Mouse (Mus musculus): ENCODE results near the gene Cntrl. TPM values are rescaled to one million over a fixed set of nuclear protein-coding genes. Genes with fewer than 3 reads are reported as not detected.

Gene Cntrl
- total RNA-seq, 1 experiment: 22.3 TPM

- Histone ChIP-seq H3K27ac (ENCODE audit: insufficient read depth, low read depth, low read length, poor library complexity, severe bottlenecking) (no peak overlapping the region), H3K9ac (ENCODE audit: insufficient read depth, low read depth, low read length, poor library complexity, severe bottlenecking) (no peak overlapping the region), H3K9me3 (ENCODE audit: control insufficient read depth, insufficient read depth, low read depth, low read length) (no peaks in the 10 kb centered on the region), H3K4me1 (ENCODE audit: control insufficient read depth in 2 of 2, insufficient read depth in 2 of 2, low read length in 2 of 2, poor library complexity in 1 of 2) (no peaks in the 10 kb centered on the region; a peak in 1 of 4 replicates), H3K36me3 (ENCODE audit: control insufficient read depth, insufficient read depth, low read length, poor library complexity, severe bottlenecking) (peaks cover 26% of the 10 kb centered on the region), H3K4me3 (ENCODE audit: insufficient read depth in 1 of 2, low read depth in 1 of 2, low read length in 2 of 2, poor library complexity in 1 of 2, severe bottlenecking in 1 of 2) (no peak overlapping the region)
- in situ Hi-C loops (cut with MboI; ENCODE audit: low sequenced_read_pairs in 2 of 2, unreplicated experiment in 2 of 2): no loop called here
- DNase-seq (ENCODE audit: low read depth, low spot score): no peak
- TF ChIP-seq HCFC1 (IDR thresholded peaks at IDR 0.05; ENCODE audit: borderline replicate concordance, insufficient read depth, low read length): no peak
Measured at GRCm38 (mm10) chr2:35157836-35158235, 48.5 kb downstream of the Cntrl start.

GRCm38 (mm10) chr2:35158358-35158757 lies 49.1 kb downstream of the Cntrl start:
- Histone ChIP-seq H3K9me3 (ENCODE audit: control insufficient read depth, insufficient read depth, low read depth, low read length) (no peaks in the 10 kb centered on the region), H3K9ac (ENCODE audit: insufficient read depth, low read depth, low read length, poor library complexity, severe bottlenecking) (no peak overlapping the region), H3K4me1 (ENCODE audit: control insufficient read depth in 2 of 2, insufficient read depth in 2 of 2, low read length in 2 of 2, poor library complexity in 1 of 2) (no peaks in the 10 kb centered on the region; a peak in 1 of 4 replicates), H3K27ac (ENCODE audit: insufficient read depth, low read depth, low read length, poor library complexity, severe bottlenecking) (no peak overlapping the region), H3K36me3 (ENCODE audit: control insufficient read depth, insufficient read depth, low read length, poor library complexity, severe bottlenecking) (peaks cover 26% of the 10 kb centered on the region), H3K4me3 (ENCODE audit: insufficient read depth in 1 of 2, low read depth in 1 of 2, low read length in 2 of 2, poor library complexity in 1 of 2, severe bottlenecking in 1 of 2) (no peak overlapping the region)
- TF ChIP-seq ZNF384 (IDR thresholded peaks at IDR 0.05; ENCODE audit: low read depth, low read length) (no peak), ZC3H11A (IDR thresholded peaks at IDR 0.05; ENCODE audit: borderline replicate concordance, low read depth, low read length) (no peak), MAFK (IDR thresholded peaks at IDR 0.05; ENCODE audit: insufficient read depth, low read depth, low read length) (no peak), CHD2 (IDR thresholded peaks at IDR 0.05; ENCODE audit: low read depth, low read length) (no peak), HCFC1 (IDR thresholded peaks at IDR 0.05; ENCODE audit: borderline replicate concordance, insufficient read depth, low read length) (no peak)
- in situ Hi-C loops (cut with MboI; ENCODE audit: low sequenced_read_pairs in 2 of 2, unreplicated experiment in 2 of 2): no loop called here
- DNase-seq (ENCODE audit: low read depth, low spot score): no peak

- Histone ChIP-seq H3K4me1 (ENCODE audit: control insufficient read depth in 2 of 2, insufficient read depth in 2 of 2, low read length in 2 of 2, poor library complexity in 1 of 2) (no peaks in the 10 kb centered on the region; a peak in 1 of 4 replicates), H3K9ac (ENCODE audit: insufficient read depth, low read depth, low read length, poor library complexity, severe bottlenecking) (no peak overlapping the region), H3K9me3 (ENCODE audit: control insufficient read depth, insufficient read depth, low read depth, low read length) (no peaks in the 10 kb centered on the region), H3K36me3 (ENCODE audit: control insufficient read depth, insufficient read depth, low read length, poor library complexity, severe bottlenecking) (peaks cover 23% of the 10 kb centered on the region), H3K27ac (ENCODE audit: insufficient read depth, low read depth, low read length, poor library complexity, severe bottlenecking) (no peak overlapping the region), H3K4me3 (ENCODE audit: insufficient read depth in 1 of 2, low read depth in 1 of 2, low read length in 2 of 2, poor library complexity in 1 of 2, severe bottlenecking in 1 of 2) (no peak overlapping the region)
- in situ Hi-C loops (cut with MboI; ENCODE audit: low sequenced_read_pairs in 2 of 2, unreplicated experiment in 2 of 2): no loop called here
- DNase-seq (ENCODE audit: low read depth, low spot score): peak; percentile 76
- TF ChIP-seq MAFK (IDR thresholded peaks at IDR 0.05; ENCODE audit: insufficient read depth, low read depth, low read length) (no peak), CHD2 (IDR thresholded peaks at IDR 0.05; ENCODE audit: low read depth, low read length) (no peak), ZNF384 (IDR thresholded peaks at IDR 0.05; ENCODE audit: low read depth, low read length) (no peak), ZC3H11A (IDR thresholded peaks at IDR 0.05; ENCODE audit: borderline replicate concordance, low read depth, low read length) (no peak), HCFC1 (IDR thresholded peaks at IDR 0.05; ENCODE audit: borderline replicate concordance, insufficient read depth, low read length) (no peak)
Measured at GRCm38 (mm10) chr2:35160206-35160605, 50.9 kb downstream of the Cntrl start.

GRCm38 (mm10) chr2:35161846-35162488 lies 52.7 kb downstream of the Cntrl start:
- no peak overlapping the region for H3K4me3 ChIP-seq (ENCODE audit: insufficient read depth in 1 of 2, low read depth in 1 of 2, low read length in 2 of 2, poor library complexity in 1 of 2, severe bottlenecking in 1 of 2)
- H3K9ac ChIP-seq (ENCODE audit: insufficient read depth, low read depth, low read length, poor library complexity, severe bottlenecking): no peak overlapping the region
- no peaks in the 10 kb centered on the region; a peak in 1 of 4 replicates for H3K4me1 ChIP-seq (ENCODE audit: control insufficient read depth in 2 of 2, insufficient read depth in 2 of 2, low read length in 2 of 2, poor library complexity in 1 of 2)
- DNase-seq (ENCODE audit: low read depth, low spot score): no peak
- no peaks in the 10 kb centered on the region for H3K9me3 ChIP-seq (ENCODE audit: control insufficient read depth, insufficient read depth, low read depth, low read length)
- H3K36me3 ChIP-seq (ENCODE audit: control insufficient read depth, insufficient read depth, low read length, poor library complexity, severe bottlenecking): peaks cover 27% of the 10 kb centered on the region
- no peak overlapping the region for H3K27ac ChIP-seq (ENCODE audit: insufficient read depth, low read depth, low read length, poor library complexity, severe bottlenecking)
- no peak for TF ChIP-seq MAFK (IDR thresholded peaks at IDR 0.05; ENCODE audit: insufficient read depth, low read depth, low read length)
- in situ Hi-C loops (cut with MboI; ENCODE audit: low sequenced_read_pairs in 2 of 2, unreplicated experiment in 2 of 2): no loop called here

- in situ Hi-C loops (cut with MboI; ENCODE audit: low sequenced_read_pairs in 2 of 2, unreplicated experiment in 2 of 2): no loop called here
- TF ChIP-seq ZC3H11A (IDR thresholded peaks at IDR 0.05; ENCODE audit: borderline replicate concordance, low read depth, low read length) (no peak), MAFK (IDR thresholded peaks at IDR 0.05; ENCODE audit: insufficient read depth, low read depth, low read length) (no peak), HCFC1 (IDR thresholded peaks at IDR 0.05; ENCODE audit: borderline replicate concordance, insufficient read depth, low read length) (no peak), ZNF384 (IDR thresholded peaks at IDR 0.05; ENCODE audit: low read depth, low read length) (no peak), CHD2 (IDR thresholded peaks at IDR 0.05; ENCODE audit: low read depth, low read length) (no peak)
- no peak for DNase-seq (ENCODE audit: low read depth, low spot score)
- no peak overlapping the region for H3K4me3 ChIP-seq (ENCODE audit: insufficient read depth in 1 of 2, low read depth in 1 of 2, low read length in 2 of 2, poor library complexity in 1 of 2, severe bottlenecking in 1 of 2)
- no peaks in the 10 kb centered on the region; a peak in 1 of 4 replicates for H3K4me1 ChIP-seq (ENCODE audit: control insufficient read depth in 2 of 2, insufficient read depth in 2 of 2, low read length in 2 of 2, poor library complexity in 1 of 2)
- peaks cover 31% of the 10 kb centered on the region for H3K36me3 ChIP-seq (ENCODE audit: control insufficient read depth, insufficient read depth, low read length, poor library complexity, severe bottlenecking)
- no peaks in the 10 kb centered on the region for H3K9me3 ChIP-seq (ENCODE audit: control insufficient read depth, insufficient read depth, low read depth, low read length)
- no peak overlapping the region for H3K9ac ChIP-seq (ENCODE audit: insufficient read depth, low read depth, low read length, poor library complexity, severe bottlenecking)
- H3K27ac ChIP-seq (ENCODE audit: insufficient read depth, low read depth, low read length, poor library complexity, severe bottlenecking): no peak overlapping the region
Measured at GRCm38 (mm10) chr2:35163396-35163795, 54.1 kb downstream of the Cntrl start.
